Mouse (Mus musculus) testis, adult 2 months (tissue): Measurements from ENCODE around the gene Ap1ar.

Experiments used
- CTCF ChIP-seq: fragments of 200-500 bp; IDR thresholded peaks from 2 replicates; pipeline ENCODE4 v1.5.1; 2012; ENCODE audit warnings: low read depth, mild to moderate bottlenecking, inconsistent platforms, low read length, moderate library complexity; ENCODE audit not compliant: control insufficient read depth, insufficient read depth, insufficient replicate concordance
- POLR2A ChIP-seq: fragments of 200-500 bp; IDR thresholded peaks from 2 replicates; pipeline ENCODE4 v1.6.1; 2012; ENCODE audit warnings: low read depth, mild to moderate bottlenecking, inconsistent platforms, low read length, moderate library complexity; ENCODE audit not compliant: control insufficient read depth

DNA sequence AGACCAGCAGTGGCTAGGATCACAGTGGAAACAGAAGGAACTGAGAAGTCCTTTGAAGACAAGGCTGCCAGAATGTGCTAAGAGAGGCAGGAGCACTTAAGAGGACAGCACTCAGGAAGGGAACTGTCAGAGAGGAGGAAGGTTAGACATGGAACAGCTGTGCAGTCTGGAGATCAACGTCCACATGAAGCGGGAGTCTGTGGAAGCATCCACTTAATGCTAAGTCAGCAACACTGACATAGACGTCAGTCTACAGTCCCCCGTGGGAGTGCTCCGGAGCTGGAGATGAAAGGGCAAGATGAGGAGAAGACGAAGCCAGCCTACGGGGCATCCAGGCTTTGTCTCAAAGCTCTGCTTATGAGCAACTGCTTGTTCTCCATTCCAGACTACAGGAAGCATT is 10.2 kb downstream of the Ap1ar start:
- no peak for TF ChIP-seq CTCF
- TF ChIP-seq POLR2A = no peak
